Mouse (Mus musculus): ENCODE data around the gene Ift52.

Ift52 gene

DNA sequence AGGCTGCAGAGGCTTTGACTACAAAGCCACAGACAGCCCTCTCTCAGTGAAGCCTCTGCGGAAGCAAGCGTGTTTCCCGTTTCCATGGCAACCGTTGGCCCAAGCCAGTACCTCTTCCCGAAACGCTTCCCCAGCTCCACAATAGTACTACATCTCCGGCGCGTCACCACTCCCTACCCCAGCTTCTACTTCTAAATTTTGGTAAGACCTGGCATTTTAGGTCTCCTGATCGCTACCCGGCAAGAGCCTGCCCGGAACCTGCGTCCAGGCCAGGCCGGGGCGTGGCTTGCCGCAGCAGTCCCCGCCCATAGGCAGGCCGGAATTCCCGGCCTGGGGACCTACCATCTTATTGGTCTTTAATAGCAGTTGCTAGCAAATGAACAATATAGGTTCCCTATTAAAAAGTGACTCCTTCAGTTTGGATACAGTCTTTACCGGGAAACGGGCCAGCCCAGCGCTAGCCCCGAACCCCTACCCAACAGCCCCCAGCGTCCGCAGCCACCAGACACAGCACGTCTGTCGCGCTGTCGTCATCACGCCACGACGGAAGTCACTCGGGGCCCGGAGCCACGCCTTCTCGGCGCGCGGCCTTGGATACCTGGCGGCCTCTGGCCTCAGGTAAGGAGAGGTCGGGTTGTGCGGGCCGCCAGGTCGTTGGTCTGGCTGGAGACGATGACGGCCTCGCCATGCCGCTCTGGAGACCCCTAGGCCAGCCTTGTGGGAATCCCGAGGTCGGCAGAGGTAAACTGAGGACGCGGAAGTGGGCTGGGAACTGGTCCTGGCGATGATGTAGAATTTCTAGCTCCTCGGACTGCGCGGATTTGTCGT lies at the start of gene Ift52:
Ift52 (plus strand) TSS at position 439 of the 828 bp plus-strand sequence.
- peak; percentile 88 for DNase-seq

DNA sequence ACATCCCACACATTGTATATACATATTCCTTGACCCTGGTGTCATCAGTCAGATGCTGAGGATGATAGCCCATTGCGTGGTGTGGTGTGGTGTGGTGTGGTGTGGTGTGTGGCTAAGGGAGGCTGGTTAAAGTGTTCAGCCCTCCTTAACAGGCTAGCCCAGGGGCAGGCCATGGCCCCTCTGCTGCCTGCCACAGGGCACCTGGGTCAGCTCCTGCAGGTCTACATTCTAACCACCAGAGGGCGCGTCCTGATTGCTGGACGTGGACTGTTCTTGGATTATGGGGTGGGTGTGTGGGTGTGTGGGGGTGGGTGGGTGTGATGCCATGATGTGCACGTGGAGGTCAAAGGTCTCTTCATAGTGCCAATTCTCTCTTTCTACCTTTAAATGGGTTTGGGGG lies 48.8 kb upstream of the Ift52 start:
- peak; percentile 25 for DNase-seq

DNA sequence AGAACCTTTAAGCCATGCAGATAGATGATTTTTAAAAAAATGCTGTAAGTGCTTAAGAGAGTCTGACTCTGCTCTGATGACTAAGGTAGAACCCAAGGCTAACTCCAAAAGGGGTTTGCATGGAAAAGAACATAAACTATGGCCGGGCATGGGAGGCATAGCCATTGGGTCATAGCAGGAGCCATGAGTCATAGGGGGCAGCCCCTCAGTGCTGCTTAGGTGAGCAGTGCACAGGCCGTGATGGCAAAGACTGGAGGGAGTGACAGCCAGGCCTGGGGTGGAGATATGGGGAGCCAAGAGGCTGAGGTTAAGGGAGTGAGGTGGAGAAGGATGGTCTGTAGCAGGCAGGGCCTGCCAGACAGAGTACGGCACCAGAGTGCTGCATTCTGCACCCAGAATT lies 48.1 kb upstream of the Ift52 start:
- no peak for DNase-seq

DNA sequence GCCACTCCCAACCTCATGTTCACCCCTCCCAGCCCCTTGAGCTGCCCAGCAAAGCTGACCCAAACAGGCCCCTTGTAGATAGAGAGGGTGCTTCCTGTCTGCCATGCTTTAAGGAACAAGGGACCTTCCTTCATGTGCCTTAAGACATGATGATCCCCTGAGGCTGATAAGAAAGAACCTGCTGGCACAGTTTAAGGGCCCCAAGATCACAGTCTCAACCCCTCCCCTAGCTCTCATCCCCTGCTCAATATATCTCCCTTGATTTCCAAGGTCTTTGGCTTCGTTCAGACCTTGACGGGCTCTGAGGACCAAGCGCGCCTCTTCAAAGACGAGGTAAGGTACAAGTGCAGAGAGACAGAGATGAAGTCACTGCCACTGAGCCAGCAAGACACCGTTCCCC lies 46.3 kb upstream of the Ift52 start:
- DNase-seq, result no peak

DNA sequence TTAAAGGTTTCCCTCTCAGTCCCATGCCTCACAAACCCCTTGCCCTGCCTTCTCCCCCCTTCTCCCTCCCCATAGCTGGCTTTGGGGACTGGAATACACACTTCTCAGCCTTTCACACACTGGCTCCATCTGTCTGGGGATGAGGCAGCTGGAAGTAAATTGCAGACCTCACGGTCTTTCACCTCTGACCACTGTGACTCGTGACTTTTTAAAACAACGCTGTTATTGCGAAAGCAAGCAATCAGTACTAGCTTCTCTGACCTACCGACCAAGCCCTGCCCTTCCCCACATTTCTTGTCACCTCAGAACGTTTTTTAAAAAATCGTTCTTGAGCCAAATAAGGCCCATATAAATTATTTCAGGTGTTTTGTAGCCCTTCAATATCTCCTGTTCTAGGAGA lies 44.4 kb upstream of the Ift52 start:
- DNase-seq, result no peak

DNA sequence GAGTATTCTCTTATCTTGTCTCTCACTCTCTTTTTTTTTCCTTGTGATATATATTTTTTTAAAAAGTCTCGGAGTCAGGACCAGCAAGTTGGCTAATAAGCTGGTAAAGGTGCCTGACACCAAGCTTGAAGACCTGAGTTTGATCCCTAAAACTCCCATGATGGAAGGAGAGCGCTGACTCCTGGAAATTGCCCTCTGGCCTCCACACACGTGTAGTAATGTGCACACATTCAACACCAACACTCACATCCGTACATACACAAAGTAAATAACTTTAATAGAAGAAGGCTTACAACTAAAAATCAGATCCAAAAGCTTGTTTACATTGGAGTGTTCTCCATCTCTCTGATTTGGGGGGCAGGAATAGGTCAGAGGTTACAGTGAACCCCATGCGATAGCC lies 43.9 kb upstream of the Ift52 start:
- no peak for DNase-seq

DNA sequence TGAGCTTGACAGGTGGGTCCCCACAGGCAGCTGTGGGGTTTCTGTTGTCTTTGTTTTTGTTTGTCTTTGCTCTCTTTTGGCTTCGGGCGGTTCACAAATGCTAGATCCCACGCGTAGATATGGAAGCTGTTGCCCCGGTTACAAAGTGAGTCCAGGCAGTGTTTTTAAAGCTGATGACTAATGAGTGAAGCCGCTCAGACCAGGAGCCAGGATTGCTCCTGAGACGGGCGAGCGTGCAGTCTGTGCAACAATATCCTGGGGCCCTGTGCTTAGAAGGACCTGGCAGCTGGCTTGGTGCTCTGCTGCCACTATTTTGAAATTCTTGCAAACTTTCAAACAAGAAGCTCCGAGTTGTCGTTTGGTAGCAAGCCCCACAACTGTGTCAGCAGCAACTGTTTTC lies 43.5 kb upstream of the Ift52 start:
- no peak for DNase-seq

DNA sequence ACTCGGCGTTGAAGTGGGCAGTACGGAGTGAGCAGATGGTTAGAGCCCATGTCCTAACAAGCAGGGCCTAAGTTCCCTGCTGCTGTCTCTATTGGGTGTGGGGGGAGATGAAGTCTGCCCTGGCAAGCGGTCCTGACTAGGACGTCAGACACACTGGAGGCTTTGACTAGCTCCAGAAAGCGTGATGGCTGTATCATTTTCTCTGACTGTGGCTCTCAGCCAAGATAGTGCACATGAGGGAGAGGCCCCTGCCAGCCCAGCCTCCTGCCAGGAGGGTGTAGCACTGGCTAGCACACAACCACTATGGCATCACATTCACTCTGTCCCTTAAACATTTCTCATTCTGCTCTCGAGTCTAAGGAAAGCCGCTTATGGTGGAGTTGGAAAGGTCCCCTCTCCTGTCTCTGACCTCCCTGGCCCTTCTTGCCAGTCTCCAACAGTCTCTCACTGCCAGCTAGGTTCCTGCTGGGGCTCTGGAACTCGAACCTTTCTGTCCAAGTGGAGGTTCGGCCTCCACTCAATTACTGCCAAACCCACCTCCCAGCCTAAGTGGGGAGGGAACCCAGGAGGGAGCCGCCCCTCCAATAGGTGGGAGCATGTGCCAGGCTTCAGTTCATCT lies 41.9 kb upstream of the Ift52 start:
- no peak for DNase-seq

DNA sequence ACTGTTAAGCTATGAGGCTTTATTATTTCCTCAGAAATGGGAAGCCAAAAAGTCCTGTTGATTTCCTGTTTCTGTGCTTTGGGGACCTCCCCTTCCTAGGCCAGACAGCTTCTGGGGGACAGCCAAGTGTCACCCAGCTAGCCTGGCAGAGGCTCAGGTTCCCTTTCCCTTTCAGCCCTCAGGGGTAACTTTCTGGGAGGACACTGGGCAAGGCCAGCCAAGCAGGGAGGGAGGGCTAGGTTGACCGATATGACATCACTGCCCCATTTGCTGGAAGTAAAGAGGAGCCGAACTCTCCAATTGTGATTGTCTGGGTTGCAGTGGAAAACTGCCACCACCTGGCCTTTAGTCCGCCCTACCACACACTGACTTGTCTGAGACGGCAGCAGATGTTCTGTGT lies 41.2 kb upstream of the Ift52 start:
- no peak for DNase-seq

DNA sequence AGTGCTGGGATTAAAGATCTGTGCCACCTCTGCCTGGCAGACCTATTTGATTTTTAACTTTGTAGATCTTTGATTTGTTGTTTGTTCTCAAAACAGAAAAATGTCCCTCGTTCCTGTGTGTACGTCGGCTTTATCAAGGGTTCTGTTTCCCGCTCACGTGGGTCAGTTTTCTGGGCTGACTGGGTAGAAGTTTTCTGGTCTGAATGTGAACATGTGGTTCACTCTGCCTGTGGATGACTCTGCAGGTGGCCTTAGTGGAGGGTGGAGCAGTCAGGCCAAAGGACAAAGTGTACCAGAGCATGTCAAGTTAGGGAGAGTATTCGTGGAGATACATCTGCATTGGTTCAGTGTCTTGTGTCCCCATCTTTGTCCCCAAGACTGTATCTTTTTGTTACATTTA lies 32.8 kb upstream of the Ift52 start:
- no peak for DNase-seq

DNA sequence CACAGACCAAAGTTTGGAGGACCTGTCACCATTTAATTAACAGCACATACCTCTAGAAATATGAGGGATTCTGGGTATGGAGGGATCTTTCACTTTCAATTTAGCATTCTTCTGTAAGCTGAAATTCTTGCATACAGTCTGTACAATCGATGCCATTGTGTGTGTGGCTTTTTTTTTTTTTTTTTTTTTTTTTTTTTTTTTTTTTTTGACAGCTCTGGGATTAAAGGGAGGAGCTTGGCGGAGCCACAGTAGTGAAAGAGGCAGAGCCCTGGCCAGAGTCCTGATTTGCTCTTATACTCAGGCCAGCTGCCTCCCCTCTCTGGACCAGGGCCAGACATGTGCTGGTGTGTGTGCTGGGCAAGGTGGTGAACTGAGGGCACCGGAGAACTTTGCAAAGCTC lies 31.2 kb upstream of the Ift52 start:
- DNase-seq, result no peak

DNA sequence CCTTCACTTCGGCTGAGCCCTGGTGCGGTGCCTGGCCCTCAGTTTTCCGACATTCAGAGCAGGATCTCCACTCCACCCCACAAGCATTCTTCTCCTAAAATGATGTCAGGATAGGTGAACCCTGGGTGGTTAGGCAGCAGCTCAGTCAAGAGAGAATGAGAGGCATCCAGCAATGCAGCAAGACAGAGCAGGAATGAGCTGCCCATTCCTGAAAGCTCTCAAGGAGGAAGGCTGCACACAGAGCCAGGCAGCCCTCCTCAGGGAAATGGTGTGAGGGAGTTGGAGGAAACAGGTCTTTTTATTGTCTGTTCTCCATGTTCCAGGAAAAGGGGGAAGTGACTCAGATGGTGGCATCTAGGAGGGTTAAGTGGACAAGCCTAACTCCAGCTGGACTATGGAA lies 30.4 kb upstream of the Ift52 start:
- no peak for DNase-seq

DNA sequence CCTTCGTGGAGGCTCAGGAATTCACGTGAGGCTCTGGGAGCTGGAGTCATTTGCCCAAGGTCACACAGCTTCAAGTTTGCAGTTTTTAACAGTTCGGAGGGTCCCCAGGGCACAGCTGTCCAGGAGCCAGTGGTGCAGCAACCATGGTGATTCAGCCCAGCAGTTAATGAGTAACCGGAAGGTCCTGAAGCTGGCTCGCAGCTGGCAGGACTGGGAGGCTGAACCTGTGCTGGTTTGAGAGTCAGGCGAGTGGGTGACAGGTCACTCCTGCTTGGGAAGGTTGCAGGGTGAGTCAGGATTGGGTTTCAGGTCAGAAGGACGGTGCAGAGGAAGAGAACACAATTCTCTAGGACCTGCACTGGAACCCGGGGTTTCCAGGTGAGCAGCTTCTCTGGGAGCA lies 29.9 kb upstream of the Ift52 start, which contains the start of gene Sgk2:
Sgk2 (plus strand) TSS at position 113 of the 400 bp plus-strand sequence.
- no peak for DNase-seq

DNA sequence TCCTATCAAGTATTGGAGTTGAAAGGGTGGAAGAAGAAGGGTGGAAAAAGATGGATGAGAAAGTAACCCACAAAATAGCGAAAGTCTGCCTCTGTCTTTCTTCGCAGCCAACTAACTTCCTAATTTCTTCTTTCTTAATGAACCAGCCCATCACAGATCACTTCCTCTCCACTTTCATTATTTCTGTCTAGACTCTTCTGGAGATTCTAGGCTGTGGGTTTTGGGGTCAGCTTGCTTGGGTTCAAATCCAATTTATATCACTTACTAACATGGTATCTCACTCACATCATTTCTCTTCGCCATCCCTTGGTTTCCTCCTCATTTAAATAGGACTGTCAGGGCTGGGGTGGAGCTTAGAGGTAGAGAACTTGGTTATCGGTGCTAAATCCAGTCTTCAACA lies 28.9 kb upstream of the Ift52 start:
- DNase-seq, result no peak

DNA sequence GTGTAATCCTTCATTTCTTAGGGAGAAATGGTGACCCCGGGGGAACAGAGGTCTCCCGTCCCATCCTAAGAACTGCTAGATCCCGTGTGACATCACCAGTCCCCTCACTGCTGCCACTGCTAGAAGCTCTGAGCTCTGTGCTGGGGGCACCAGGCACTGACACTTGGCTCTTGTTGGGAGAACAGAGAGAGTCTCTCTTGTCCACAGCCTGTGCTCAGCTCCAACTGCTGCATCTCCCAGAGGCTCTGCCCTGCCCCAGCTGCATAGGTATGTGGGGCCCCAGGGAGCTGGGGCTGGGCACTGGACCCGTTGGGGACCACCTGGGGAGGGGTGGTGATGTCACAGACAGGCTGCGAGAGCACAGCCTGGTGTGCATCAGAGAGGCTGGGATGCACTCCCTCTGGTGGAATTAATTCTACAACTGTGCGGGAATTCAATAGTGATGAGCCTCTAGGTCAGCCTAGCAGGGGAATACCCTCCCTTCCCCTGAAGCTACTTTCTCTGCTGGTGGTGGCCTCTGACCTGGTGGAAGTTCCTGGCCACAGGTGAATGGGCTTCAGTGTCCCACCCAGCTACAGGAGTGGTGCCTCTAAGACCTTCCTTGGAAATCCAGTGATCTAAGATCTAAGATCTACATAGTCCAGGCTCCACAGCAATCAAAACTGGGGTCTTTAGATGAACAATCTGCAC lies 25.6 kb upstream of the Ift52 start:
- DNase-seq, result no peak

DNA sequence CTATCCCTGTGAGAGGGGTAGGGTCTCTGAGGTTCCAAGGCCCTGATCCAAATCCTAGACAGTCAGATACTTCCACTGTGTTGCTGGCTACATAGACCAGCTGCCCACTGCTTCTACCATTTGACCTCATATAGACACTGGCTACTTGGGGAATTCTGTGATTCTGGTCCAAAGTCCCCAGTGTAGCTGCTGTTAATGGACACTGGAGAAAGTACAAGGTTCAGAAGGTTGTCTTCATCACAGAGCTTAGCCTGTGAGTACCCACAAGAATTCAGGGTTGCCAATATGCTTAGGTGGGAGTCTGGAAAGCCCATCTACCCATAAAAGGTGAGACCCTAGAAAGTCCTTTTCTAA lies 25.1 kb upstream of the Ift52 start:
- no peak for DNase-seq

DNA sequence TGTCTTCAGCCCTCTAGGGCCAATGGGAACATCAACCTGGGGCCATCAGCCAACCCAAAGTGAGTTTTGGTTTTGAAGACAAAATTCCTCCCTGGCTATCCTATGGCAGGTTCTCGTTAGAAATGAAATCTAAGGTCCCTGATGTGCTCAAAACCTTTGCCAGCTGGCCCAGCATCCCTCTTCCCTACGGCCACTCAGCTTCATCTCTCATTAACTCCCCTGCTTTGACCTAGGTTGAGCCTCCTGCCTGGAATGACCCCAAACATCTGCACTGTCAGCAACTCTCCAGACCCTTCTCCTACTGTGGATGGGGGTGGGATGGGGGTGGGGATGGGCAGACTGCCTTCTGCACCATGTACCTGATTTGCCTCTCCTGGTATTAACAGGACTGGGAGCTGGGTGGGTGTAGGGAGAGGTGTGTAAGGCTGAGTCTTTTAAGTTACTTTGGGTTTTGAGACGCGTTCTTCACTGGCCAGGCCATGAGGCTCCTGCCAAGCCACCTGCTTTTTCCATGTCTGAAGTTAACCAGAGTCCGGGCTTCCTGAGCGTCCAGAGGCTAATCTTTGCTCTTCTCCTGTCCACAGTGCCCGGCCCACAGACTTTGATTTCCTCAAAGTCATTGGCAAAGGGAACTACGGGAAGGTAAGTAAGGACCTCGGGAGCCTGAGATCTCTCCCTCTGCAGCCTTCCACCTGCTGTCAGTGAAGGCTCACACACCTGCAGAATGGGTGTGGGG lies 23.1 kb upstream of the Ift52 start:
- no peak for DNase-seq

DNA sequence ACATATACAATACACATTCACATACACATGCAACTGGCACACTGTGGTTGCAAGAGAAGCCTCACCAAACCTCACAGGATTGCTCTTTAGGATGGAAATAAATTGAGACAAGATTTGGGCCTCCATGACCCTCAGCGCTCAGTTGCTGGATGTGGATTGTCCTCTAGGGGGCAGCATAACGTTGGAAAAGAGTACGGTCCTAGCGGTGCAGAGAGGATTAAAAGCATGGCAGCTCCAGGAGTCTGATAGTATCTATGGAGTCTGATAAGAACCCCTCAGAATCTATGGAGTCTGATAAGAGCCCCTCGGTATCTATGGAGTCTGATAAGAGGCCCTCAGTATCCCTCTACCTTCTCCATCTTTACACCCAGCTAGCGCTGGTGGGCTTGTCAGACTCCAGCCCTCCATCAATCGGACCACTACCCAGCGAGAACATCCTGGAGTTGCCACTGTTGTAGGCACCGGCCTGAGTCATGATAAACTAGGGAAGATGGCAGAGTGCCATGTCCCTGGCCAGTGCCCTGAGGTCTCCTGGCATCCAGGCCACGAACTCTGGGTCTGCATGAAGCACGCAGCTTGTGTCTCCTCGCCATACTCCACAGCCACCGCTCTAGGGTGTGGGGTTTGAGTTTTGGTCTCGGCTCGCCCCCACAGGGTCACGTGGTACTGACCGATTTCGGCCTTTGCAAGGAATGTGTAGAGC lies 18.5 kb upstream of the Ift52 start:
- peak; percentile 65 for DNase-seq

DNA sequence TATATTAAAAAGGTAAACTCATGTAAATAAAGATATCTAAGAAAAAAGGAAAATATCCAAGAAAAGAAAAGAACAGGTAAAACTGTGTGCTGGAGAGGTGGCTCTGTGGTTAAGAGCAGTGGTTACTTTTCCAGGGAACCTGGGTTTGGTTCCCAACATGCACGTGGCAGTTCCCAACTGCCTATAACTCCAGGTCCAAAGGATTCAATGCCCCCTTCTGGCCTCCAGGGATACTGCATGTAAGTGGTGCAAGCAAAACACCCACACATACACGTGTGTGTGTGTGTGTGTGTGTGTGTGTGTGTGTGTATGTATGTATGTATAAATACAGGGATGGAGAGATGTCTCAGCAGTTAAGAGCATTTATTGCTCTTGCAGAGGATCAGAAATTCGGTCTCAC lies 17.4 kb upstream of the Ift52 start:
- no peak for DNase-seq

DNA sequence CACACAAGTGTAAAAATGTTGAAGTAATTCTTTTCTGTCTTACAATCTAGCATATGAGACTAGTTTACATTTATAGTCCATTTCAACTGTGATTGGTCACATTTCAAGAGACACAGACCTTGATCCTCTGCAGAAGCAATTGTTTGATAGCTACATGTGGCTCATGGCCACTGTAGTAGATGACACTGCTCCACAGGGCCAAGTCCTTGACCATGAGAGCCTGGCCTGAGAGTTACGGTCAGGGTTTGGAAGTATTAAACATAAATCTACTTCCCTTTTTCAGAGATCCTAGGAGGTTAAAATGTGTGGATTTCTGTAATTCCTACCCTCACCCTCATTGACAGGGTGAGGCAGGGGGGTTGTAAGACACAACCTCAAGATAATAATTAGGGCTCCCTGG lies 16.1 kb upstream of the Ift52 start:
- DNase-seq, result no peak

DNA sequence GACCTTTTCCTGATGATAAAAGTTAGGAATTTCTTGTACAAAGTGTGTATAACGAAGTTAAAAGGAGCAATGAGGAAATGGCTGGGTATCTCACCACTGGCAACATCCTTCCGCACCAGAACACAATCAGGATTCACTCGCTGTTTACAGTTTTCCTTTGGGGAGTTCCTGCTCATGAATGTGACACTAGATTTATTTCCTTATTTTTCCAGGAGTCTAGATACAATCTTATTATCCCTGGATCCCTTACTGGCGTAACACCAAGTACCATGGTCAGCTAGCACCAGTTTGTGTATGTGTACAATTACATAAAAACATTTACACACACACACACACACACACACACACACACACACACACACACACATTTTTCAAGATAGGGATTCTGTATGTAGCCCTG lies 9.9 kb upstream of the Ift52 start:
- DNase-seq, result no peak

DNA sequence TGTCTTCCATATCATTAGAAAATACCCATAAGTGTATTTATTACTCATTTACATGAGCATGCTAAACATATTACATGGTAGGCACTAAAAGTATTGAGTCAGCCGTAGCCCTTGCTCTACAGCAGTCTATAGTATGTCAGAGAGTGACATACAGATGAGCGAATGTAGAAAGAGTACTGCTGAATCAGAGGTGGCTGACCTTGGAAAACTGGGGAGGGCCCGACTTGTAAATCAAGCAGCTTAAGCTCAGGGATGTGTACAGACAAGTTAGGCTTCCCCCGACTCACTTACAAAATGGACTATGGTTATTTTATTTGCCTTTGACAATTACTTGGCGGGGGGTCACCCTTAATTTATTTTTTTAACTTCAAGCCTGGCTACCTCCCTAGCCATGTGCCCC lies 14.1 kb downstream of the Ift52 start:
- DNase-seq, result no peak

DNA sequence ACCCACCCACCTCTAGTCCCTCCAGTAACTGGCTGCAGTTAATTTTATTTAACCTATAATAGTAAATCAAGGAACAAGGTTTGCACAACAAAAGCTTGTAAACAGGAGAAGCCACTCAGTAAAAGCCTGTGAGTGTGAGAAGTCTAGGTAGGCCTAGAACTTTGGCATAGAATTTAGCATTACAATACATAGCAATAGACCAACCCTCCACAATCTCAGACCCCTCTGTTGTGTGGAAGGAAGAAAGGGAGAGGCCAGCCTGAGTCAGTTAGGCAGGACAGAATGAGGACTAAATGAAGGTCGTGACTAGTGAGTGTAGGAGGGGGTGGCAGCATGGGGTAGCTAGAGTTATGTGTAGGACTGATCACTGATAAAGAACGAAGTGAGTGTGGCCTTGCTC lies 14.6 kb downstream of the Ift52 start:
- no peak for DNase-seq
